Mouse (Mus musculus): Measurements from ENCODE around the gene Polr1d. TPM values are rescaled to one million over a fixed set of nuclear protein-coding genes. Genes with fewer than 3 reads are reported as not detected.

Polr1d gene
- polyA plus RNA-seq, 2 experiments from 2014 or later: 126 to 148 TPM

DNA sequence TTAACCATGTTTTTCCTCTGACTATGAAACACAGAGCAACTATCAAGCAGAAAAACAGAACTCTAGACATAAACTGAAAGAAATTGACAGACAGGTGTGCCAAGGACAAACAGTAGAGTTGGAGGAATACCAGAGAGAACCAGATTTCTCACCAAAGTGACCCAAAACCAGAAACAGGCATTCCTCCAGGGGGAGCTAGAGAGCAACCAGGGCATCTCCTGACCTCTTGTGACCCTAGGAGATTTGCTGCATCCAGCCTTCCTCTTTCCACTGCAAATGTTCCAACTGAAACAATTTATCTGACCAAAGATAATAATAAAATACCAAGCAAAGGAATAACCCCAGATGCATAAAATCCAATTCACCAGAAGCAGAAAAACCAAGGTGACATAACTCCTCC lies 70.5 kb downstream of the Polr1d start:
- no peak for ATAC-seq

DNA sequence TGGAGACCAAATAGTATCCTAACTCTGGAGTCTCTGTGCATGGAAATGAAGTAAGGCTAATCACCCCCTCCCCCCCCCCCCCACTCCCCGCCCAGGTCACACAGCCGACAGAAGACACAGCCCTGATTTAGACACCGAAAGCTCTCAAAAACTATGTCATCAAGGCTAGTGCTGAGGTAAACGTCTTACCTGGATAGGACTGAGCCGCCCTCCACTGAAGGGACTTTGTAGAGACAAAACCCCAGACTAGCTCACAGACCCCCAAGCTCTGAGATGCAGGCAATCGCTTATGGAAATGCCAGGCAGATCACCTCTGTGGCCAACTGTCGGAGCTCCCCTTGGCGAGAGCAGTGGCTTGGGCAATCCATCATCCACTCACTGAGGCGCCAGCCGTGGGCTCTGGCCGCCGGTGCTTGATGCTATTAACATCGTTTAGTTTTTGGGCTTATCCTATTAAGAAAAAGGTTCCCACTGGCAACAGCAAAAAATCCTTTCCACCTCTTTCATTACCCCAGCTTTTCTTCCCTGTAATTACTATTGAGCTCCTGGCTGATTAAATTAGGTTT lies 78.0 kb downstream of the Polr1d start:
- no peak for ATAC-seq

DNA sequence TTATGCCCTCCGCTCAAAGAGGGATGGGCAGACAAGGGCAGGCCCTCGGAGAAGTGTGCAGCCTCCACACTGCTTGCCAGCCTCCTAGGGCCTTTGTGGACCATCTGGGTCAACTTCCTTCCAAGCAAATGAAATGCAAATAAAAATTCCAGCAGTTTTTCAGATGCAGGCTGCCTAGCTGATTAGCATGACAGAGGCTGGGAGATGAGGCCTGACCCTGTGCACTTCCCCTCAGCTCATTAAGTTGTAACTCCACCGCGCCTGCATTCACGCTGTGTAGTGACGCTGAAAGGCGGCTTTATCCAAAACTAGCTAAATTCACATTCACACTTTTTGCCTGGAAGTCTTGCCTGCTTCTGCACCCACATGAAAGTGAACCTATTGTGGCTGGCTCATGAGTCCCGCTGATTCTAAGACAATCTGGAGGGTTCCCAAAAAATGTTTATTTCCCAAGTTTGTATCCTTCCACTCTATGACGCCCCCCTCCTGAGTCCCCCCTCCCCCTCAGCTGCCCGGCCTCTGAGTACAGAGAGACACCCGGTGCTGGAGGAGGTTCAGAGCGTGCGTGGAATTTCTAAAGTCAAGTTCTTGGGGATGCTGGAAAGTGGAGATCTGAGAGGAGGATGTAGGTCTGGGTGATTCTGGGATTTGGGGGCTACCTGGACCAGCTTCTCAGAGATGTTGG lies 78.7 kb downstream of the Polr1d start:
- ATAC-seq: no peak

DNA sequence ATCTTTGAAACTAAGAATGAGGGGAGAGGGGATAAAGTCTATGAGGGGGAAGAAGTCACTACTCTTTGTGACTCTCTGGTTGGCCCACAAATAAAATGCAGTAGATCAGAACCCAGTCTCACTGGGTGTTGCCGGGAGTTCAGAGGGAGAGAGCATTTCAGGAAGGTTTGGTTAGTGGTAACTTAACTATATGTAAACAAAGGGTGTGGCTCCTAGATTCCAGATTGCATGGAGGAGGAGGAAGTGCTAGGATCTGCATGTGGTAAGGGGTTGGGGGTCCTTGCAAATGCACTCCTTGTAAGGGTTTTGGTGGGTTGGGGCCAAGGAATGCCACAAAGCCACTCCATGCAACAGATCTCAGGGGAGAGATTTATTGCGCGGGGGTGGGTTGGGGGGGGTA lies 79.5 kb downstream of the Polr1d start:
- ATAC-seq: no peak

DNA sequence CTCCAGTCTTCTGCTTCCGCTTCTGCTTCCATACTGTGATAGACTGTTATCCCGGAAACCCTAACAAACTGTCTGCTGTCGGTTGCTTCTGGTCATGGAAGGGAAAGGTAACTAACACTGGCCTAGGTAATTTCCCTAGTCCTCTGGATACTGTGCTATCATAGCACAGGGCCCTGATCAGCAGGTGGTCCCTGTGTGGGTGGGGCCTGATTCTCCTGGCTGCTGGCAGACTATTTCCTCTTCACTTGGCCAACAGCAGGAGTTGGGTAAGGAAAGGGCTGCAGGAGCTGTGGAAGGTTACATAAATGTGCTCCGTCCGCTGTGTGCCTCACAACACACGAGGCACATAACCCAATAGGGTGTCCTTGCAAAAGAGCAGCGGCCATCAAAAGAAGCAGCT lies 80.6 kb downstream of the Polr1d start:
- ATAC-seq: no peak

DNA sequence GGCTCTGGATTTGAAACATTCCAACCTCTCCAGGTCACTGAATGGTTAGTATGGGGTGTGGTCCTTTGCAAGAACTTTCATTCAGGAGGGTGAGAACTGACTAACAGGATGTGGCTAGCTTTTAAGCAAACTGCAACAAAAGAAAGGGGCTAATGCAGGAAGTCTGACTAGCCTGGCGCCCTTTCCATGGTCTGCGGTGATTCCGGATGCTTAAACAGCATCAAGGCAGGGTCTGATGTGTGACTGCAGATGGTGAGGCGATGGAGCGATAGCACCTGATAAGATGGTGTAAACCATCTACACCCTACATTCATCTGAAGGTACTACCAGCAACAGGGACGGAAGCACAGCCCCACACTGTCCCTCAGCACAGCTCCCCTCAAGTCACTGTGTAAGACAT lies 82.5 kb downstream of the Polr1d start:
- ATAC-seq: peak; percentile 37

DNA sequence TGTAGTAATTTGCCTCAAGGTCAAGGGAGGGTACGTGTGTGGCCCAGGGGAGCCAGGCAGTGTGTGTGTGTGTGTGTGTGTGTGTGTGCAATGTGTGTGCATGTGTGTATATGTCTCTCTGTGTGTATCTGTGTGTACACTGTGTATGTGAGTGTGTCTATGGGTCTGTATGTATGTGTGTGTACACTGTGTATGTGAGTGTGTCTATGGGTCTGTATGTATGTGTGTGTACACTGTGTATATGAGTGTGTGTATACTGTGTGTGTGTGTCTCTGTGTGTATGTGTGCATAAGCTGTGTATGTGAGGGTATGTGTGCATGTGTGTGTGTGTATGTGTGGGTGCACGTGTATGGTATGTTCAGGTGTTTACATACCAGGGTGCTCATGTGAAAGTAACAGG lies 82.9 kb downstream of the Polr1d start:
- no peak for ATAC-seq

Other genes with a start within 250 kb of the Polr1d start
- gene Rpl21, start 244.2 kb upstream of the Polr1d start, polyA plus RNA-seq (2017; shearing (Covaris generic)): 1,000 to 10,000 TPM in 1 of 2 experiments, 100 to 1,000 TPM in 1; 776 to 1,168 TPM
- 1 to 10 TPM; 3.1 to 3.2 TPM for gene Rasl11a, start 232.0 kb upstream of the Polr1d start, polyA plus RNA-seq (2017; shearing (Covaris generic))
- gene Gtf3a, start 128.4 kb upstream of the Polr1d start, polyA plus RNA-seq (2017; shearing (Covaris generic)): 10 to 100 TPM; 26.2 to 30.5 TPM
- 10 to 100 TPM; 49.1 to 52.4 TPM for gene Mtif3, start 113.2 kb upstream of the Polr1d start, polyA plus RNA-seq (2017; shearing (Covaris generic))
- 10 to 100 TPM; 19.6 to 29.9 TPM for gene Lnx2, start 464 bp upstream of the Polr1d start, polyA plus RNA-seq (2017; shearing (Covaris generic))
- not detected for gene Gsx1, start 111.6 kb downstream of the Polr1d start, polyA plus RNA-seq (2017; shearing (Covaris generic))
- not detected for gene Pdx1, start 192.9 kb downstream of the Polr1d start, polyA plus RNA-seq (2017; shearing (Covaris generic))
- gene Cdx2, start 230.2 kb downstream of the Polr1d start, polyA plus RNA-seq (2017; shearing (Covaris generic)): not detected
- gene Urad, start 245.4 kb downstream of the Polr1d start, polyA plus RNA-seq (2017; shearing (Covaris generic)): not detected